Mouse (Mus musculus) bone marrow macrophage, adult 2 months (primary cell): Measurements from ENCODE around the gene Tenm4.

Source experiments
- CTCF ChIP-seq: IDR thresholded peaks from 2 replicates; pipeline ENCODE4 v1.5.1; 2012; ENCODE audit warnings: low read depth, mild to moderate bottlenecking, low read length, moderate library complexity
- POLR2A ChIP-seq: IDR thresholded peaks from 2 replicates; pipeline ENCODE4 v1.6.1; 2012; ENCODE audit warnings: mild to moderate bottlenecking, low read depth, low read length, borderline replicate concordance

DNA sequence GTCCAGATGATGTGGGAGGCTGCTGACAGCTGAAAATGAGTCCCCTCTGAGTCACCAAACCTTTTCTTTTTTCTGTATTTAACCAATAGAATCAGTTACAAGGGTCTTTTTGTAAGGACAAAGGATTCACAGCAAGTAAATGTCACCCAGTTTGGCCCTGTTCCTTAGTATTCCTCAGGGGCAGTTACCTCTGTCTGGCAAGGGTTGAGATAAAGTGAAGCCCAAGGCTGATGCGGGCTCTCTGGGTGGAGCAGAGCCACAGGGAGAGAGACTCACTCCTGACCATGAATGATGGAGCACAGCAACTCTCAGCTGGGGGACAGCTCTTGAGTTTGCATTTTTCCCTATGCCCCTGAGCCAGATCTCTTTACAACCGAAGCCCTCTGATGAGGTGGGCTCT is 681.7 kb downstream of the Tenm4 start:
- no peak for TF ChIP-seq CTCF
- no peak for TF ChIP-seq POLR2A
